Mouse (Mus musculus): Measurements from ENCODE around the gene Xpnpep1.

Gene Xpnpep1

GRCm38 (mm10) chr19:53040164-53041132 is at the start of gene Xpnpep1:
TSS of gene Xpnpep1 (minus strand) at chr19:53040214.
- no peak for DNase-seq (ENCODE audit: low spot score in 2 of 2)

- DNase-seq (ENCODE audit: low spot score in 2 of 2), result peak in 1 of 2 experiments; percentile 25
Measured at GRCm38 (mm10) chr19:53087268-53088143, 47.5 kb upstream of the Xpnpep1 start.

GRCm38 (mm10) chr19:53086861-53087260 is 46.8 kb upstream of the Xpnpep1 start:
- no peak for DNase-seq (ENCODE audit: low spot score in 2 of 2)

- no peak for DNase-seq (ENCODE audit: low spot score in 2 of 2)
Measured at GRCm38 (mm10) chr19:53084735-53085134, 44.7 kb upstream of the Xpnpep1 start.

- no peak for DNase-seq (ENCODE audit: low spot score in 2 of 2)
Measured at GRCm38 (mm10) chr19:53082862-53083261, 42.8 kb upstream of the Xpnpep1 start.

- no peak for DNase-seq (ENCODE audit: low spot score in 2 of 2)
Measured at GRCm38 (mm10) chr19:53081339-53081738, 41.3 kb upstream of the Xpnpep1 start.

- DNase-seq (ENCODE audit: low spot score in 2 of 2), result no peak
Measured at GRCm38 (mm10) chr19:53080921-53081320, 40.9 kb upstream of the Xpnpep1 start.

GRCm38 (mm10) chr19:53080487-53080886 is 40.5 kb upstream of the Xpnpep1 start:
- DNase-seq (ENCODE audit: low spot score in 2 of 2), result no peak

- DNase-seq (ENCODE audit: low spot score in 2 of 2), result no peak
Measured at GRCm38 (mm10) chr19:53080026-53080425, 40.0 kb upstream of the Xpnpep1 start.

- DNase-seq (ENCODE audit: low spot score in 2 of 2), result no peak
Measured at GRCm38 (mm10) chr19:53078271-53079085, 38.5 kb upstream of the Xpnpep1 start.

- DNase-seq (ENCODE audit: low spot score in 2 of 2), result no peak
Measured at GRCm38 (mm10) chr19:53077278-53077677, 37.3 kb upstream of the Xpnpep1 start.

- DNase-seq (ENCODE audit: low spot score in 2 of 2), result no peak
Measured at GRCm38 (mm10) chr19:53076238-53076981, 36.4 kb upstream of the Xpnpep1 start.

- no peak for DNase-seq (ENCODE audit: low spot score in 2 of 2)
Measured at GRCm38 (mm10) chr19:53075896-53076237, 35.9 kb upstream of the Xpnpep1 start.

GRCm38 (mm10) chr19:53074899-53075722 is 35.1 kb upstream of the Xpnpep1 start:
- peak in 1 of 2 experiments; percentile 58 for DNase-seq (ENCODE audit: low spot score in 2 of 2)

GRCm38 (mm10) chr19:53073521-53073920 is 33.5 kb upstream of the Xpnpep1 start:
- DNase-seq (ENCODE audit: low spot score in 2 of 2), result no peak

- DNase-seq (ENCODE audit: low spot score in 2 of 2), result no peak
Measured at GRCm38 (mm10) chr19:53072406-53072805, 32.4 kb upstream of the Xpnpep1 start.

GRCm38 (mm10) chr19:53071651-53072050 is 31.6 kb upstream of the Xpnpep1 start:
- DNase-seq (ENCODE audit: low spot score in 2 of 2), result no peak

GRCm38 (mm10) chr19:53070870-53071269 is 30.9 kb upstream of the Xpnpep1 start:
- DNase-seq (ENCODE audit: low spot score in 2 of 2), result no peak

- no peak for DNase-seq (ENCODE audit: low spot score in 2 of 2)
Measured at GRCm38 (mm10) chr19:53069451-53069850, 29.4 kb upstream of the Xpnpep1 start.

- peak in 1 of 2 experiments; percentile 61 for DNase-seq (ENCODE audit: low spot score in 2 of 2)
Measured at GRCm38 (mm10) chr19:53066934-53067333, 26.9 kb upstream of the Xpnpep1 start.

All from urinary bladder, postnatal 4 days (tissue).